9 mouse cellular contexts compared by ENCODE assay signal in the genomic region with DNA sequence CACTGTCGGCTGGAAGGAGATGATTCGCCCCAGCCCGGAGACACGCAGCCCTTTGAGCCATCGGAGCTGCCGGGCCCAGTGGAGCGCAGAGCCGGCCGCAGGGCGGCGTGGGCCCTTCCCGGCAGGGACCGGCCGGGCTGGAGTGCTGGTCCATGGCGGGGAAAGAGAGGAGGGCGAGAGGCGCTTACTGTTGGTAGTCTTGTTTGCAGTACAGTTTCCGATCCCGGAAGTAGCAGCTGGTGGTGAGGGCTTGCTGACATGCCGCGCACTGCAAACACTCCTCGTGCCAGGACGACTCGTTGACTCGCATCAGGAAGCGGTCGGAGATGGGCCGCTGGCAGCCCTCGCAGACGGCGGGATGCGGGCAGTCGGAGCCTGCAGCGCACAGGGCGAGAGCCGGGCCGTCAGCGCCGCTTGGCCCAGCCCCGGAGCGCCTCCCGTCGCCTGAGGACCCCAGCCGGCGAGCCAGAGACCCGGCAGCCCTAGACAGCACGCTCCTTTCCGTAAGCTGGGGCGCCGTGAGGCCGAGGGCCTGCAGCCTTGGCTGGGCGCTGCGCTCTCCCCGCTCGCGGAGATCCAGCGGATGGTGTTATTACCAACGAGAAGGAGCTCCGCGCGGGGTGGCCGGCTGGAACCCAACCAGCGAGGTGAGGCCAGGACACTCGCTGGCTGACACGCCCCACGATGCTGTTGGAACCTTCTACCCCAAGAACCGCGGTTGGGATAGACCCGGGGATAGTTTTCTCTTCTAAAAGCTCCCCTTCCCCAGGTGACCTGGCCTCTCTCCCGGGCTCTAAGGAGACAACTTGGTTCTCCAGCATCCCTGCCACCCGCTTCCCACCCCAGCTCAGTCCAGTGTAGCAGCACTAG. TPM values are rescaled to one million over a fixed set of nuclear protein-coding genes. Genes with fewer than 3 reads are reported as not detected.
DNase-seq lines count a peak whose midpoint lies in the region; ATAC-seq and TF ChIP-seq lines count a peak whose summit lies in the region.
"Had no signal": no experiment of that assay in that cellular context is flagged by ENCODE, and none has a peak within 500 bp of the region (broad histone marks: within the 10 kb centered on the region; RNA-seq: fewer than 3 reads in every experiment).

No protein-coding gene starts in this region.

- ATAC-seq in heart, embryonic 11.5 days (replicated peaks; ENCODE audit: insufficient number of reproducible peaks, low FRiP score, low TSS enrichment): no peak
- ATAC-seq in forebrain, embryonic 12.5 days (ENCODE audit: low FRiP score): no peak; the same call in 1 of the 2 replicates
- 0 out of 2 replicates have a peak, but pooled peaks have one; percentile 15 for ATAC-seq in kidney, postnatal 0 days (replicated peaks; ENCODE audit: low FRiP score, low read depth)
- no peak for ATAC-seq in midbrain, embryonic 11.5 days (ENCODE audit: low FRiP score)
- no peak for ATAC-seq in granulocyte monocyte progenitor cell, adult 5-6 weeks (replicated peaks; ENCODE audit: poor library complexity, severe bottlenecking)

- H3K4me2 ChIP-seq in heart, embryonic 11.5 days: peak overlapping the region; percentile 56
- H3K4me2 ChIP-seq in forebrain, embryonic 12.5 days: peak overlapping the region; percentile 47
- H3K4me2 ChIP-seq in kidney, postnatal 0 days (ENCODE audit: low read length): peak overlapping the region; percentile 73
- H3K4me2 ChIP-seq in midbrain, embryonic 11.5 days: peak overlapping the region; percentile 49

- H3K4me3 ChIP-seq in heart, embryonic 11.5 days (ENCODE audit: low read depth, low read length): peak overlapping the region; percentile 34
- peak overlapping the region; percentile 45 for H3K4me3 ChIP-seq in forebrain, embryonic 12.5 days (replicated peaks)
- H3K4me3 ChIP-seq in kidney, postnatal 0 days (replicated peaks; ENCODE audit: low read depth, low read length): peak overlapping the region; percentile 42
- H3K4me3 ChIP-seq in midbrain, embryonic 11.5 days (ENCODE audit: low read depth, low read length): peak overlapping the region; percentile 43

- under 1% methylated on average over 71 of the region's 71 CpGs for WGBS in heart, embryonic 11.5 days (ENCODE audit: insufficient replicate concordance)
- WGBS in forebrain, embryonic 12.5 days: under 1% methylated on average over 69 of the region's 71 CpGs
- WGBS in kidney, postnatal 0 days: under 1% methylated on average over 68 of the region's 71 CpGs
- under 1% methylated on average over 71 of the region's 71 CpGs for whole genome bisulfite sequencing in midbrain, embryonic 11.5 days

- peaks cover 92% of the 10 kb centered on the region for H3K27me3 ChIP-seq in heart, embryonic 11.5 days (ENCODE audit: control insufficient read depth, insufficient read depth, low read length)
- H3K27me3 ChIP-seq in forebrain, embryonic 12.5 days: peaks cover 98% of the 10 kb centered on the region
- H3K27me3 ChIP-seq in kidney, postnatal 0 days (ENCODE audit: insufficient read depth, low read length): peaks cover 90% of the 10 kb centered on the region
- peaks cover 98% of the 10 kb centered on the region for H3K27me3 ChIP-seq in midbrain, embryonic 11.5 days (ENCODE audit: control insufficient read depth, insufficient read depth, low read length)

- H3K36me3 ChIP-seq in heart, embryonic 11.5 days (ENCODE audit: control insufficient read depth, insufficient read depth, low read length): no peaks in the 10 kb centered on the region
- no peaks in the 10 kb centered on the region for H3K36me3 ChIP-seq in forebrain, embryonic 12.5 days (replicated peaks)
- no peaks in the 10 kb centered on the region for H3K36me3 ChIP-seq in kidney, postnatal 0 days (ENCODE audit: insufficient read depth, low read length)
- H3K36me3 ChIP-seq in midbrain, embryonic 11.5 days (ENCODE audit: control insufficient read depth, insufficient read depth, low read length): no peaks in the 10 kb centered on the region

- peaks cover 10% of the 10 kb centered on the region for H3K4me1 ChIP-seq in heart, embryonic 11.5 days (ENCODE audit: control insufficient read depth, insufficient read depth, low read length)
- H3K4me1 ChIP-seq in forebrain, embryonic 12.5 days: peaks cover 30% of the 10 kb centered on the region
- H3K4me1 ChIP-seq in kidney, postnatal 0 days (replicated peaks; ENCODE audit: insufficient read depth, low read length): peaks cover 15% of the 10 kb centered on the region; the same call in 1 of the 2 replicates
- peaks cover 15% of the 10 kb centered on the region; the same call in 1 of the 2 replicates for H3K4me1 ChIP-seq in midbrain, embryonic 11.5 days (ENCODE audit: control insufficient read depth, insufficient read depth, low read length)

- H3K9me3 ChIP-seq in heart, embryonic 11.5 days (replicated peaks; ENCODE audit: control insufficient read depth, low read length): no peaks in the 10 kb centered on the region
- H3K9me3 ChIP-seq in forebrain, embryonic 12.5 days: no peaks in the 10 kb centered on the region
- no peaks in the 10 kb centered on the region for H3K9me3 ChIP-seq in kidney, postnatal 0 days (replicated peaks; ENCODE audit: low read length)
- no peaks in the 10 kb centered on the region for H3K9me3 ChIP-seq in midbrain, embryonic 11.5 days (ENCODE audit: control insufficient read depth, low read length)

- DNase-seq in heart, adult 8-10 months (ENCODE audit: low spot score): no peak
- DNase-seq in kidney, postnatal 0 days (ENCODE audit: low spot score): no peak
- DNase-seq in midbrain, embryonic 11.5 days (ENCODE audit: low spot score, missing footprints): peak; percentile 96
- peak; percentile 74 for DNase-seq in thymus, postnatal 4 days
- DNase-seq in MN1 (ENCODE audit: low spot score): no peak

- no peak for TF ChIP-seq CTCF in kidney, postnatal 0 days (IDR thresholded peaks at IDR 0.05; ENCODE audit: low read depth)

- no peak overlapping the region for H3K27ac ChIP-seq in heart, embryonic 11.5 days (ENCODE audit: low read depth, low read length)
- H3K27ac ChIP-seq in forebrain, embryonic 12.5 days: no peak overlapping the region
- no peak overlapping the region for H3K27ac ChIP-seq in kidney, postnatal 0 days
- no peak overlapping the region for H3K27ac ChIP-seq in midbrain, embryonic 11.5 days (ENCODE audit: low read depth, low read length)

- H3K9ac ChIP-seq in heart, embryonic 11.5 days (ENCODE audit: low read depth, low read length): no peak overlapping the region
- peak overlapping the region; percentile 36; the same call in 1 of the 2 replicates for H3K9ac ChIP-seq in forebrain, embryonic 12.5 days
- 0 out of 2 replicates have a peak overlapping the region, but pooled peaks have one; percentile 23 for H3K9ac ChIP-seq in kidney, postnatal 0 days (ENCODE audit: low read depth, low read length)
- H3K9ac ChIP-seq in midbrain, embryonic 11.5 days (ENCODE audit: low read length): peak overlapping the region; percentile 62

RNA-seq across cellular contexts. Expression of a gene that starts 0.8 kb away (rescaled TPM):
- polyA plus RNA-seq in heart, embryonic 11.5 days (2014; fragmentation: Nextera tagmentation; extraction: Ambion mirVana): 0.03 TPM in 1 of 2 replicates, not detected in the other
- under 1 TPM; 0.09 to 0.41 (median 0.10) TPM for total RNA-seq in heart, adult 8-10 months (2022)
- polyA plus RNA-seq in forebrain, embryonic 12.5 days (2016; fragmentation: Nextera tagmentation; extraction: Ambion mirVana): 0.84 and 0.91 TPM in 2 replicates
- polyA plus RNA-seq in kidney, postnatal 0 days (2015; fragmentation: Nextera tagmentation; extraction: Ambion mirVana): 0.82 and 0.88 TPM in 2 replicates
- 2.0 and 2.2 TPM in 2 replicates for polyA plus RNA-seq in midbrain, embryonic 11.5 days (2014; fragmentation: Nextera tagmentation; extraction: Ambion mirVana)
- total RNA-seq in granulocyte monocyte progenitor cell, adult 5-6 weeks (2014; fragmentation: Nextera tagmentation): not detected in 2 replicates
- not detected in 2 replicates for total RNA-seq in granulocyte monocyte progenitor cell, adult 5-6 weeks (2017)
- total RNA-seq: MEL had no signal

Comparison
In these comparisons a context has a peak if more than half of its experiments do, and no peak if none do; other contexts are left out.
1. DNase-seq: peak in midbrain, embryonic 11.5 days (single experiment) and thymus, postnatal 4 days (single experiment); none in heart, adult 8-10 months (single experiment), kidney, postnatal 0 days (single experiment) and MN1 (single experiment).
2. Peak in every context shown above with its lines, with median percentiles within 50 percentile points of each other: H3K4me2 ChIP-seq and H3K4me3 ChIP-seq.